Mouse (Mus musculus) myocyte (in vitro differentiated cells): ENCODE results near the gene Tcf12. TPM values are rescaled to one million over a fixed set of nuclear protein-coding genes. Genes with fewer than 3 reads are reported as not detected.

ENCODE experiments used
- H3K27me3 ChIP-seq: one replicate; pipeline ENCODE4 v1.6.1; 2011; ENCODE audit not compliant: control insufficient read depth, insufficient read depth, insufficient read length
- H3K36me3 ChIP-seq: one replicate; pipeline ENCODE4 v1.6.1; 2011; ENCODE audit not compliant: control insufficient read depth, insufficient read depth
- H3K4me2 ChIP-seq: one replicate; pipeline ENCODE4 v1.6.1; 2011; ENCODE audit warnings: low read depth, control low read depth
- H3K4me3 ChIP-seq: one replicate; pipeline ENCODE4 v1.5.1; 2011; ENCODE audit warnings: mild to moderate bottlenecking, control low read depth, moderate library complexity
- H3K79me2 ChIP-seq: one replicate; pipeline ENCODE4 v1.6.1; 2011; ENCODE audit not compliant: control insufficient read depth, insufficient read depth
- H3ac ChIP-seq: one replicate; pipeline ENCODE4 v1.6.1; 2011; ENCODE audit not compliant: control insufficient read depth, insufficient read length
- CEBPB ChIP-seq: IDR thresholded peaks from 2 replicates; pipeline ENCODE4 v1.6.1; 2011; ENCODE audit warnings: mild to moderate bottlenecking, moderate library complexity; ENCODE audit not compliant: poor library complexity, insufficient read depth, severe bottlenecking
- E2F4 ChIP-seq: IDR thresholded peaks from one replicate; pipeline ENCODE4 v1.6.1; 2011; ENCODE audit warnings: mild to moderate bottlenecking, control low read depth, moderate library complexity; ENCODE audit not compliant: insufficient read depth
- MAX ChIP-seq: IDR thresholded peaks from one replicate; pipeline ENCODE4 v1.6.1; 2011; ENCODE audit warnings: low read depth, mild to moderate bottlenecking, control low read depth
- MYOD1 ChIP-seq, 3 experiments: IDR thresholded peaks; one replicate each; pipeline ENCODE4 v1.6.1; 2011; ENCODE audit warnings: control low read depth in 2 of 3, low read depth in 2 of 3, mild to moderate bottlenecking in 2 of 3, moderate library complexity in 1 of 3; ENCODE audit not compliant: insufficient read length in 2 of 3, control insufficient read depth in 1 of 3
- MYOG ChIP-seq, 3 experiments: IDR thresholded peaks; one replicate each; pipeline ENCODE4 v1.6.1; 2011; ENCODE audit warnings: control low read depth in 2 of 3, low read depth in 2 of 3, mild to moderate bottlenecking in 2 of 3; ENCODE audit not compliant: insufficient read length in 2 of 3, control insufficient read depth in 1 of 3, insufficient read depth in 1 of 3
- POLR2A ChIP-seq: IDR thresholded peaks from one replicate; pipeline ENCODE4 v1.6.1; 2011; ENCODE audit warnings: low read depth, mild to moderate bottlenecking, control low read depth, moderate library complexity; ENCODE audit not compliant: insufficient read length
- POLR2AphosphoS2 ChIP-seq: IDR thresholded peaks from one replicate; pipeline ENCODE4 v1.6.1; 2011; ENCODE audit warnings: low read depth, control low read depth; ENCODE audit not compliant: insufficient read length
- REST ChIP-seq: IDR thresholded peaks from one replicate; pipeline ENCODE4 v1.6.1; 2011; ENCODE audit warnings: mild to moderate bottlenecking, control low read depth, moderate library complexity; ENCODE audit not compliant: insufficient read depth, insufficient read length
- SRF ChIP-seq: IDR thresholded peaks from one replicate; pipeline ENCODE4 v1.6.1; 2011; ENCODE audit warnings: low read depth; ENCODE audit not compliant: control insufficient read depth, insufficient read length
- TCF12 ChIP-seq: IDR thresholded peaks from one replicate; pipeline ENCODE4 v1.6.1; 2011; ENCODE audit warnings: mild to moderate bottlenecking, control low read depth; ENCODE audit not compliant: poor library complexity, insufficient read depth, severe bottlenecking
- TCF3 ChIP-seq: IDR thresholded peaks from one replicate; pipeline ENCODE4 v1.6.1; 2011; ENCODE audit warnings: low read depth, control low read depth; ENCODE audit not compliant: insufficient read length
- USF1 ChIP-seq: IDR thresholded peaks from one replicate; pipeline ENCODE4 v1.6.1; 2011; ENCODE audit warnings: low read depth, mild to moderate bottlenecking, control low read depth, moderate library complexity
- polyA plus RNA-seq: library from polyadenylated mRNA; unstranded; fragments of >200 nt; fragmentation: generic; extraction: Trizol; gene quantifications from one replicate; pipeline ENCODE4 v1.2.1, GENCODE M21; 2012; ENCODE audit warnings: missing spikeins

The Tcf12 gene
- polyA plus RNA-seq, 1 experiment: 34.6 TPM

DNA sequence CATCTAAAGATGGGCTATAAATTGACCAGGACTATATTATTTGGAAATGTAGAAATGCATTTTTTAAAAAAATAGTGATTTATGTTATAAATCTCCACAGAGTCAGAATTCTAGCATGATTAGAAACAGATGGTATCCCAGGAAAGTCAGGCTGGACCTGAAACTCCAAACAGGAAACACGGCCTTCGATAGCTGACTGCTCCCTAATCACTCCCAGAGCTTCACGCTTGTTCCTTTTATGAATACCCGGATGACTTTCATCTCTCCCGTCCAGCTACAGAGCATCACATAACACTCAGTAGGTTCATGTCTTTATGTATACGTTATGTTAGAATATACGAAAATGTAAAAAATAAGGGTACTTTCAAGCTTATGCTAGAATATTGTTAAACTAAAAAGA is 216.4 kb downstream of the Tcf12 start:
- no peak overlapping the region for H3K4me3 ChIP-seq
- TF ChIP-seq TCF3: no peak
- no peak for TF ChIP-seq CEBPB
- no peak for TF ChIP-seq E2F4
- TF ChIP-seq USF1: no peak
- no peak for TF ChIP-seq POLR2AphosphoS2
- TF ChIP-seq SRF: no peak
- TF ChIP-seq MYOG (IDR thresholded peaks at IDR 0.05; ENCODE audit: control insufficient read depth in 1 of 3, insufficient read depth in 1 of 3, insufficient read length in 2 of 3, low read depth in 2 of 3): no peak
- no peak for TF ChIP-seq MYOD1 (IDR thresholded peaks at IDR 0.05; ENCODE audit: control insufficient read depth in 1 of 3, insufficient read length in 2 of 3, low read depth in 2 of 3)
- no peak for TF ChIP-seq REST
- no peak for TF ChIP-seq TCF12
- no peak for TF ChIP-seq MAX
- TF ChIP-seq POLR2A: no peak
- peak overlapping the region; percentile 25 for H3K4me2 ChIP-seq
- peaks cover 14% of the 10 kb centered on the region for H3K79me2 ChIP-seq
- no peaks in the 10 kb centered on the region for H3K27me3 ChIP-seq
- H3K36me3 ChIP-seq: no peaks in the 10 kb centered on the region
- H3ac ChIP-seq: no peak overlapping the region

DNA sequence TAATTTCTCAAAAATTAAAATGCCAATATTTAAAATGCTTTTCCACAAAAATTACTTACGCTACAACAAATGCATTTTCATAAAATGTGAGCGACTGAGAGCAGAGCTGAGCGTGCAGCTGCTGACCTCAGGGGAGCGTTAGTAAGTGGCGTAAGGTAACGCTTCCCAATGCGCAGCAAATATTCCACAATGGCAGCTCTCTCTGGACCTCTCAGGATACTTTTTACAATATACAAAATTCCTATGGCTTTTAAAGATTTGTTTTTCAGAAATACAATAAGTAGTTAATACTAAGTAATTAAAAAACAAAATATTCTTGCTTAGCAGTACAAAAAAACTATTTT is 216.8 kb downstream of the Tcf12 start:
- TF ChIP-seq POLR2AphosphoS2: no peak
- TF ChIP-seq CEBPB: no peak
- TF ChIP-seq MYOG (IDR thresholded peaks at IDR 0.05; ENCODE audit: control insufficient read depth in 1 of 3, insufficient read depth in 1 of 3, insufficient read length in 2 of 3, low read depth in 2 of 3): no peak
- no peak for TF ChIP-seq MYOD1 (IDR thresholded peaks at IDR 0.05; ENCODE audit: control insufficient read depth in 1 of 3, insufficient read length in 2 of 3, low read depth in 2 of 3)
- no peak for TF ChIP-seq MAX
- no peak for TF ChIP-seq POLR2A
- no peak for TF ChIP-seq SRF
- Histone ChIP-seq H3K36me3 (no peaks in the 10 kb centered on the region), H3K79me2 (peaks cover 10% of the 10 kb centered on the region), H3ac (no peak overlapping the region), H3K27me3 (no peaks in the 10 kb centered on the region), H3K4me3 (no peak overlapping the region), H3K4me2 (no peak overlapping the region)

DNA sequence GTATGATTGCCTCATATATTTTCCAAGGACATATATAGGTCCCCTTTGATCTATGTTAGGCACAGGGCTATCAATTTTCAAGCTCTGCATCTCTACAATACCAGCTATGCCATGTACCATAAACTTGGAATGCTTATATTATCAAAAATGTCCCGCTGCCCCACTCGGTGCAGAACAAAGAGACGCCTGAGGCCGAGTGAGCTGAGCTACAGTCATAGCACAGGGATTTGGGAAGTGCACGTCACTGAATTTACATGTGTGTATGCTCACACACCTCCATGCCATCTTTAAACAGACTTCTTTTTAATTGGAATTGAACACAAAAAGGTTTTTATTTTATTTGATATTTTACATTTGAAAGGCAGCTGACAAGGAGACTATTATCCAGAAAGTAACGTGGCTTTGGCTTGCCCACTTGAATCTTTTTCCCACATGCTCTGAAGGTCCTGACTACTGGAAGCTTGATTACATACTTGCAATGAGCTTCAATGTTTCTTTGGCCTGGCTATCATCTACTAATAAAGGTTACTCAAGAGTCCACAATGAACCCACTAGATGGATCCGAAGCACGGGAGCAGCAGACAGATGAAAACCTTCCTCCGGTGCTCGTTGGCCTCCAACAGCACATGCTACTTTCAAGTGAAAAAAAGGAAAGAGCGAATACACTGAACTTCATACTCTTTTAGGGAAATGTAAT is 217.3 kb downstream of the Tcf12 start:
- Histone ChIP-seq H3K4me3 (no peak overlapping the region), H3K4me2 (no peak overlapping the region), H3ac (no peak overlapping the region), H3K36me3 (no peaks in the 10 kb centered on the region), H3K27me3 (no peaks in the 10 kb centered on the region), H3K79me2 (peaks cover 13% of the 10 kb centered on the region)
- TF ChIP-seq CEBPB (no peak), E2F4 (no peak), POLR2AphosphoS2 (no peak), MYOG (IDR thresholded peaks at IDR 0.05; ENCODE audit: control insufficient read depth in 1 of 3, insufficient read depth in 1 of 3, insufficient read length in 2 of 3, low read depth in 2 of 3) (no peak), POLR2A (no peak), TCF12 (no peak), MAX (no peak), SRF (no peak), MYOD1 (IDR thresholded peaks at IDR 0.05; ENCODE audit: control insufficient read depth in 1 of 3, insufficient read length in 2 of 3, low read depth in 2 of 3) (no peak), USF1 (no peak), TCF3 (no peak), REST (no peak)

DNA sequence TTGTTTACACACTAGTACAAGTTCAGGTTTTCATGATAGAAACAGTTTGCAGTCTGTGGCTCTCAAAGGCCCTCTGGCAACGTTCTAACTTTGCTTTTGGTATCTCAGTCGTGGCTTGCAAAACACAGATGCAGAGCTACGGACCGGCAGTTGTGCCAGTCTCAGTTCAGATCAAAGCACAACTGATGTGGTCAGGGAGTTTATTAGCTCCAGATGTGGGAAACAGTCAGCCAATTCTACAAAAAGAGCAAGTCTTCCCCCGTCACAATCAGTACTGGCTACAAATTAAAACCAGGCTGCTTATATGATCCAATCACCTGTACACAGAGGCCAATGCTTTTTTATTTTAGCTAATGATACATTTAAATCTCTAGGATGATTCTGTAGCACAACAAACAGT is 223.2 kb downstream of the Tcf12 start:
- H3K4me2 ChIP-seq: peak overlapping the region; percentile 48
- H3K27me3 ChIP-seq: no peaks in the 10 kb centered on the region
- H3K36me3 ChIP-seq: peaks cover 3% of the 10 kb centered on the region
- no peak for TF ChIP-seq MAX
- no peak for TF ChIP-seq TCF3
- peak; percentile 35 for TF ChIP-seq TCF12
- peak in 1 of 3 experiments; percentile 16 for TF ChIP-seq MYOD1 (IDR thresholded peaks at IDR 0.05; ENCODE audit: control insufficient read depth in 1 of 3, insufficient read length in 2 of 3, low read depth in 2 of 3)
- H3K4me3 ChIP-seq: no peak overlapping the region
- H3K79me2 ChIP-seq: peaks cover 20% of the 10 kb centered on the region
- no peak overlapping the region for H3ac ChIP-seq

DNA sequence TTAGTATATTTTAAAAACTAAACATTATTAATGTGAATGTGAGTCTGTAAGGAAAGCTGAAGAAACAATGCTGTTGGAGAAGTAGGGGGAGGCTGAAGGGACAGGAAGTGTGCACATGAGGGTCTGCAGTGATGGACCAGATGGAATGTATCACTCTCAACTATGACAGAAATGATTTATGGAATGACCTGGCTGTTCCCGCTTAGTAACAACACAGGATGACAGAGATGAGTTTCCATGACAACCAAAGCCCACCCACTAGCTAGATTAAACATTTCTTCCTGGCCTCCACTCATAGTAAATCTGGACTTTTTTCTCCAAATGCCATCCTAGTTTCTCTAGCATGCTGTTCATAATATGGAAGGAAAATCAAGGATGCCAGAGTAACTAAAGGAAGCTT is 231.0 kb downstream of the Tcf12 start:
- peaks cover 7% of the 10 kb centered on the region for H3K79me2 ChIP-seq
- no peaks in the 10 kb centered on the region for H3K27me3 ChIP-seq
- no peak overlapping the region for H3K4me3 ChIP-seq
- no peak for TF ChIP-seq TCF12
- TF ChIP-seq MYOG (IDR thresholded peaks at IDR 0.05; ENCODE audit: control insufficient read depth in 1 of 3, insufficient read depth in 1 of 3, insufficient read length in 2 of 3, low read depth in 2 of 3): no peak
- no peak for TF ChIP-seq USF1
- TF ChIP-seq MYOD1 (IDR thresholded peaks at IDR 0.05; ENCODE audit: control insufficient read depth in 1 of 3, insufficient read length in 2 of 3, low read depth in 2 of 3): no peak
- no peak for TF ChIP-seq SRF
- TF ChIP-seq TCF3: no peak
- TF ChIP-seq REST: no peak
- TF ChIP-seq E2F4: no peak
- TF ChIP-seq MAX: no peak
- no peak for TF ChIP-seq POLR2AphosphoS2
- no peak for TF ChIP-seq CEBPB
- TF ChIP-seq POLR2A: no peak
- H3ac ChIP-seq: no peak overlapping the region
- peaks cover 44% of the 10 kb centered on the region for H3K36me3 ChIP-seq
- H3K4me2 ChIP-seq: no peak overlapping the region
